Mouse (Mus musculus) layer of hippocampus, postnatal 25 days (tissue): ENCODE measurements around the gene Olfr592. TPM values are rescaled to one million over a fixed set of nuclear protein-coding genes. Genes with fewer than 3 reads are reported as not detected.
"Not testable (repeated sequence)": the region's sequence is repeated elsewhere in the genome, so short reads cannot be mapped to it uniquely, and the experiment has no call there.

Experiments used
- DNase-seq, 2 experiments: peaks; one replicate each; pipeline ENCODE4 v3.0.0; 2022; ENCODE audit warnings: mixed read lengths in 2 of 2, low spot score in 1 of 2; ENCODE audit errors: extremely low spot score in 1 of 2
- total RNA-seq, 2 experiments: library from RNA; stranded (reverse); gene quantifications; 2 replicates each; pipeline ENCODE4 v1.2.3; 2021

The Olfr592 gene
- total RNA-seq: not detected

- DNase-seq: not testable (repeated sequence)
These were observed at the start of gene Olfr592 for GRCm38 (mm10) chr7:103184503-103184902. TSS of gene Olfr592 (plus strand) at chr7:103184803.

GRCm38 (mm10) chr7:103140579-103140978 is 44.0 kb upstream of the Olfr592 start, which contains the start of gene Olfr588-ps1:
TSS of gene Olfr588-ps1 (plus strand) at chr7:103140879.
- DNase-seq: no peak

GRCm38 (mm10) chr7:103156256-103156655 is 28.3 kb upstream of the Olfr592 start, which contains the start of gene Olfr589:
TSS of gene Olfr589 (minus strand) at chr7:103156356.
- DNase-seq: no peak

- no peak for DNase-seq
These were observed 14.9 kb upstream of the Olfr592 start for GRCm38 (mm10) chr7:103169697-103170096.

DNA sequence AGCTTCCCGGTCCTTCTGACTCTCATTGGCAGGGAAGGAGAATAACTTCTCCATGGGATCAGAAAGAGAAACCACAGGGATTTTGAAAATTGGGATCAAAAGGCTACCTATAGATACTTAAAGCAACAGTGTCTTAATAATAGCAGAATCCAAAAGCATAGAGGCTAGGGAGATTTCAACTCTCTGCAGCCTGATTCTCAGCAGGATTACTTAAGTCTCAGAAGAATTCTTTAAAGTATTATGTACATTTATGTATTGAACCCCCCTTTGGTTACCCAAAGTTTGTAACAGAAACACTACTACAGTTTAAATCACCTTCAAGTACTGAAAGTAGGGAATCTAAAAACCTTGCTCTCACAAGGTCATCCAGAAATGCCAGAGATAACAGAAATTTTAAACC is 6.4 kb upstream of the Olfr592 start, which contains the start of gene Olfr591:
Gene Olfr591, minus strand, starts transcription at position 101 of the 400 bp plus-strand sequence.
- no peak for DNase-seq

DNA sequence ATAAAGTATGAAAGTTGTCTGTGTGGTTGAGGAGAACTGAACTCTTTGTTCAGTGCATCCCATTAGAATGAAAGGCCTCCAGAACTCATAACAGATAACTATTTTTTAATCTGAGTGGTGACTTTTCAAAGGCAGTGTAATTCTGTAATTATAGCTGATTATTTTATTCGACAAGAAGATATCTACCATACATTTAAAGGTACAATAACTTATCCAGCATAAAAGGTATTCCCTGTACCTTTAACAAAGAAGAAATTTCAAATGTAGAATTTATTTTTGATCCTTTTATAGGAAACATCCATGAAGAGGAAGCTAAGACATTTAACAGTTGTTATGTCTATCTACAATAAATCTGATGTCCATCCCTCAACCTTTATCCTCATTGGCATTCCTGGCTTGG is 27.0 kb downstream of the Olfr592 start, which contains the start of gene Olfr593:
Gene Olfr593, plus strand, starts transcription at position 301 of the 400 bp plus-strand sequence.
- no peak for DNase-seq

GRCm38 (mm10) chr7:103212050-103212449 is 27.4 kb downstream of the Olfr592 start:
- DNase-seq: not testable (repeated sequence)

DNA sequence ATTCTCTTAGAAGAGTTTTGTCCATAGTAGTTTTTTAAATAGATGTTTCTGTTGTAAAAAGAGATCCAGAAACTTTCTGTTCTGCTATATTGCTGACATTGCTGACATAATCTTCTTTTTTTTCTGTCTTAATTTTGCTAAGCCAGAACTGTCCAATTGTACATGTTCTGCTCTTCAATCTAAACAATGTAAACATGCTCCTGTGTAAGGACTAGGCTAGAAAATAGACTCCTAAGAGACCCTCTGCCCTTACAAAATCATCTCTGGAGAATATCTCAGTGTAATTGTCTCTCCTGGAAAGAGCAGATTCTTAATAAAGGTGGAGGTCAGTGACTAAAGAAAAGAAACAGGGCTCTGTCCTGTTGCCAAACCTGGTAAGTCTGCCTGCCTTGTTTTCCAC is 32.1 kb downstream of the Olfr592 start, which contains the start of gene Olfr594:
Gene Olfr594, plus strand, starts transcription at position 301 of the 400 bp plus-strand sequence.
- DNase-seq: no peak

Other genes with a start within 250 kb of the Olfr592 start
- gene Olfr573-ps1, start 242.2 kb upstream of the Olfr592 start, total RNA-seq: not detected
- not detected for gene Olfr574, start 236.3 kb upstream of the Olfr592 start, total RNA-seq
- gene Olfr575, start 226.0 kb upstream of the Olfr592 start, total RNA-seq: not detected
- not detected for gene Olfr576, start 222.1 kb upstream of the Olfr592 start, total RNA-seq
- not detected for gene Olfr577, start 208.9 kb upstream of the Olfr592 start, total RNA-seq
- not detected for gene Olfr578, start 195.5 kb upstream of the Olfr592 start, total RNA-seq
- not detected for gene Olfr582, start 146.8 kb upstream of the Olfr592 start, total RNA-seq
- not detected for gene Olfr583, start 133.5 kb upstream of the Olfr592 start, total RNA-seq
- not detected for gene Olfr584, start 102.9 kb upstream of the Olfr592 start, total RNA-seq
- not detected for gene Olfr585, start 87.1 kb upstream of the Olfr592 start, total RNA-seq
- not detected for gene Olfr586, start 59.2 kb upstream of the Olfr592 start, total RNA-seq
- gene Olfr588-ps1, start 43.9 kb upstream of the Olfr592 start, total RNA-seq: not detected
- gene Olfr589, start 28.4 kb upstream of the Olfr592 start, total RNA-seq: not detected
- gene Olfr591, start 6.5 kb upstream of the Olfr592 start, total RNA-seq: not detected
- gene Olfr593, start 27.1 kb downstream of the Olfr592 start, total RNA-seq: not detected
- gene Olfr594, start 32.2 kb downstream of the Olfr592 start, total RNA-seq: not detected
- not detected for gene Usp17ld, start 67.7 kb downstream of the Olfr592 start, total RNA-seq
- not detected for gene Olfr596, start 120.8 kb downstream of the Olfr592 start, total RNA-seq
- gene Olfr597, start 131.5 kb downstream of the Olfr592 start, total RNA-seq: not detected
- not detected for gene Olfr598, start 138.8 kb downstream of the Olfr592 start, total RNA-seq
- not detected for gene Olfr599, start 151.1 kb downstream of the Olfr592 start, total RNA-seq
- gene Olfr600, start 164.9 kb downstream of the Olfr592 start, total RNA-seq: not detected
- not detected for gene Olfr601, start 177.9 kb downstream of the Olfr592 start, total RNA-seq
- not detected for gene Olfr603, start 201.4 kb downstream of the Olfr592 start, total RNA-seq
- gene Usp17lc, start 230.3 kb downstream of the Olfr592 start, total RNA-seq: not detected